Mouse (Mus musculus) forebrain, embryonic 14.5 days (tissue): Measurements from ENCODE around the gene Ube4a. TPM values are rescaled to one million over a fixed set of nuclear protein-coding genes. Genes with fewer than 3 reads are reported as not detected.

Source experiments
- ATAC-seq: fragments of 200-750 bp; cut with Nextera tagmentation; 2 replicates; pipeline ENCODE4 v1.8.0; 2017; ENCODE audit warnings: mild to moderate bottlenecking, moderate library complexity
- DNase-seq: peaks from one replicate; pipeline ENCODE4 v3.0.0-alpha.2; 2015; ENCODE audit warnings: low spot score
- H3K27ac ChIP-seq: fragments of 300-500 bp; sonication (generic); 2 replicates; pipeline ENCODE4 v1.5.1; 2014; ENCODE audit warnings: low read depth, mild to moderate bottlenecking, control low read depth, low read length, moderate library complexity
- H3K27me3 ChIP-seq: fragments of 300-500 bp; sonication (generic); replicated peaks from 2 replicates; pipeline ENCODE4 v1.6.1; 2014; ENCODE audit warnings: low read length, control low read depth, mixed read lengths; ENCODE audit not compliant: control insufficient read depth, insufficient read depth
- H3K36me3 ChIP-seq: fragments of 300-500 bp; sonication (generic); 2 replicates; pipeline ENCODE4 v1.6.1; 2014; ENCODE audit warnings: low read length, control low read depth; ENCODE audit not compliant: control insufficient read depth, insufficient read depth
- H3K4me1 ChIP-seq: fragments of 300-500 bp; sonication (generic); 2 replicates; pipeline ENCODE4 v1.6.1; 2014; ENCODE audit warnings: antibody characterized with exemption, low read length, control low read depth; ENCODE audit not compliant: control insufficient read depth, insufficient read depth
- H3K4me2 ChIP-seq: fragments of 300-500 bp; sonication (generic); 2 replicates; pipeline ENCODE4 v1.6.1; 2014; ENCODE audit warnings: mild to moderate bottlenecking, control low read depth, low read length
- H3K4me3 ChIP-seq: fragments of 300-500 bp; sonication (generic); 2 replicates; pipeline ENCODE4 v1.5.1; 2014; ENCODE audit warnings: low read depth, low read length, control low read depth
- H3K9ac ChIP-seq: fragments of 300-500 bp; sonication (generic); 2 replicates; pipeline ENCODE4 v1.6.1; 2014; ENCODE audit warnings: mild to moderate bottlenecking, low read length, control low read depth, moderate library complexity
- H3K9me3 ChIP-seq: fragments of 300-500 bp; sonication (generic); replicated peaks from 2 replicates; pipeline ENCODE4 v1.6.1; 2016; ENCODE audit warnings: low read length, control low read depth, mixed read lengths; ENCODE audit not compliant: control insufficient read depth
- WGBS: fragments of 180-500 bp; shearing (Covaris S2); extraction: QIAGEN DNeasy Blood & Tissue Kit; methylation state at CpG from one replicate; pipeline ENCODE4 v1.1.7; 2014; 5-methylcytosine and 5-hydroxymethylcytosine counted together
- polyA plus RNA-seq: library from polyadenylated mRNA; unstranded; fragments of >200 nt; fragmentation: Nextera tagmentation; extraction: Ambion mirVana; gene quantifications from 2 replicates; pipeline ENCODE4 v1.2.1, GENCODE M21; 2014

Ube4a gene
- polyA plus RNA-seq, 1 experiment from 2014 or later: 46.0 TPM

DNA sequence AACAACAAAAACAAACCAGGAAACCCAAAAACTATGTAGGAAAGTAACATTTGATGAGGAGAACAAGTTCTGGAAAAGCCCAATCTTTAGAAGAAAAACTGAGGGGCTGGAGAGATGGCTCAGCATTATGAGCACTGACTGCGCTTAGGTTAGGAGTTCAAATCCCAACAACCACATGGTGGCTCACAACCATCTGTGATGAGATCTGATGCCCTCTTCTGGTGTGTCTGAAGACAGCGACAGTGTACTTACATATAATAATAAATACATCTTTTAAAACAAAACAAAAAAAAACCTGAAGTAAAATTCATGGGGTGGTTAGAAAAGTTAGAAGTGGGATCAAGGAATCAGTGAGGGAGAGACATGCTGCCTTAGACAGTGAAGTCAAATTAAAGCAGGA is 43.9 kb downstream of the Ube4a start:
- no peak for ATAC-seq
- Histone ChIP-seq H3K4me2 (peak overlapping the region; percentile 91), H3K27me3 (no peaks in the 10 kb centered on the region), H3K9ac (peak overlapping the region; percentile 94), H3K36me3 (0 out of 2 replicates have a peak, but pooled peaks cover 3% of the 10 kb centered on the region), H3K9me3 (no peaks in the 10 kb centered on the region), H3K4me1 (peaks cover 6% of the 10 kb centered on the region), H3K4me3 (peak overlapping the region; percentile 97), H3K27ac (peak overlapping the region; percentile 90)
- WGBS: 70% methylated on average over 2 of the region's 2 CpGs
- no peak for DNase-seq

DNA sequence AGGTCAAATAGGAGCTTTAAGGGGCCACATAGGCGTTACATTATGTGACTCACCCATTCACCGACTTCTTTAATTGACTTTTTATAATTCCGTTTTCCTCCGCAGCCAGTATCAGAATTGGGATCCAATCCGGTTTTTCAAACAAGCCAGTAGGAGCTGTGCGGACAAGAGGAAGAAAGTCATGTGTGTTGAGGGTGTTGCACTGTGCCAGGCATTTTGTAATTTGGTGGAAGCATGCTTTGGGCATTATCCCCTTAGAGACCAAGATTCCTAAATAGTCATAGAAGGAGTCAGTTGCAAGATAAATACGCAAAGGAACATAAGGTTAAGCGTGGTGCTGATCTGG is 44.3 kb downstream of the Ube4a start:
- peak overlapping the region; percentile 91 for H3K4me2 ChIP-seq
- peak overlapping the region; percentile 97 for H3K4me3 ChIP-seq
- H3K9me3 ChIP-seq: no peaks in the 10 kb centered on the region
- under 1% methylated on average over 8 of the region's 8 CpGs for WGBS
- peak overlapping the region; percentile 94 for H3K9ac ChIP-seq
- peaks cover 6% of the 10 kb centered on the region for H3K4me1 ChIP-seq
- no peaks in the 10 kb centered on the region for H3K27me3 ChIP-seq
- H3K36me3 ChIP-seq: 0 out of 2 replicates have a peak, but pooled peaks cover 3% of the 10 kb centered on the region
- ATAC-seq (peak; percentile 92), DNase-seq (peak; percentile 85)
- H3K27ac ChIP-seq: peak overlapping the region; percentile 90

DNA sequence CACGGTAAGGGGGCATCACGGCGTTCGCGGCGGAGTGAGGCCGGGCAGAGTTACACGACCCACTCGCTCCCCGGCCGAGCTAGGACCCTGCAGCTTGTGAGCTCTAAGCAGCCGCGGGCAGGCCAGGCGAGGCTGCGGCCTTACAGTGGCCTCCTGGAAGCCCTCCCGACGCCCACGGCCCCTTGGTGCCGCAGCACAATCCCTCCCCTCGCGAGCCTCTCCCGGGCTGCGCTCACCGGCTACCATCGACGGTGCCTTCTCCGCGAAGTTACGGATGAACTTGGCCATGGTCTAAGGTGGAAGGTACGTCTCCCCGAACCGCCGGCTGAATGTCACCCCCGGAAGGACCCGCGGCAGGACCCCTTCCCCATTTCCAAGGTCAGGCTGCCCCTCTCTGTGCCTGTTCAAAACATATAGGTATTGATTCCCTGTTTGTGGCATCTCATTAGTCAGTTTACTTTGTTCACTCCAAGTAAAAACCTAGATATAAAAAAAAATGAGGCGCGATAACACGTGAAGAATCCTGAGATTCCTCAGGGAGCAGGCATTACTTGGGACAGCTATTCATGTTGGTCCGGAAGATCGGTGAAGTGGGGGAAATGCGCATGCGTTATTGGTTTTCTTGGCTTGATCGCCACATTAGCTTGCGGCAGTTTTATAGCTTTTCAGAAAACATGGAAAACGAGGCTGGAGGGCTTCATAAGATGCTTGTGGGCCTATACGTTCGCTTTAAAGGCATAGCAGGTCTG is 44.9 kb downstream of the Ube4a start, which contains the start of gene Atp5l:
TSS of gene Atp5l (minus strand) at position 369 of the 749 bp plus-strand sequence.
- DNase-seq (peak; percentile 99), ATAC-seq (peak; percentile 91)
- peak within 1 kb of the TSS; percentile 91 for H3K4me2 ChIP-seq
- peak within 1 kb of the TSS; percentile 97 for H3K4me3 ChIP-seq
- no peaks in the 10 kb centered on the region for H3K27me3 ChIP-seq
- no peaks in the 10 kb centered on the region for H3K9me3 ChIP-seq
- H3K36me3 ChIP-seq: no peaks in the 10 kb centered on the region
- peaks cover 6% of the 10 kb centered on the region for H3K4me1 ChIP-seq
- under 1% methylated on average over 48 of the region's 48 CpGs for WGBS
- H3K9ac ChIP-seq: peak within 1 kb of the TSS; percentile 94
- H3K27ac ChIP-seq: peak within 1 kb of the TSS; percentile 90

- DNase-seq (no peak), ATAC-seq (no peak)
- Histone ChIP-seq H3K9me3 (no peaks in the 10 kb centered on the region), H3K27ac (no peak overlapping the region), H3K4me2 (peak overlapping the region; percentile 91), H3K9ac (peak overlapping the region; percentile 94), H3K4me1 (peaks cover 14% of the 10 kb centered on the region), H3K27me3 (no peaks in the 10 kb centered on the region), H3K4me3 (peak overlapping the region; percentile 97), H3K36me3 (no peaks in the 10 kb centered on the region)
- 43% methylated on average over 2 of the region's 2 CpGs for WGBS
These were observed 45.8 kb downstream of the Ube4a start for GRCm38 (mm10) chr9:44919606-44920005.

DNA sequence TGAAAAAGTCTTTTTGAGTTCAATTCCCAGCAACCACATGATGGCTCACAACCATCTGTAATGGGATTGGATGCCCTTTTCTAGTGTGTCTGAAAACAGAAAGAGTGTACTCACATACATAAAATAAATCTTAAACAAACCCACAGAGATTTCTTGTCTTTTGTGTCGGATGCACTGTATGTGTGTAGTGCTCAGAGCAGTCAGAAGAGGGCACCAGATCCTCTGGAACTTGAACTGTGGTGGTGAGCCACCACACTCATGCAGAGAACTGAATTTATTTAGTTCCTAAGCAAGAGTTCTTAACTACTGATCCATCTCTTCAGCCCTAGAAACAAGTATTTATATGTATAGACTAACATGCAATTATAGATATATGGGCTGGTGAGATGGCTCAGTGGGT is 49.2 kb downstream of the Ube4a start:
- H3K4me3 ChIP-seq: no peak overlapping the region
- no peak overlapping the region for H3K27ac ChIP-seq
- peaks cover 20% of the 10 kb centered on the region for H3K36me3 ChIP-seq
- H3K9ac ChIP-seq: no peak overlapping the region
- peaks cover 14% of the 10 kb centered on the region for H3K4me1 ChIP-seq
- no peaks in the 10 kb centered on the region for H3K9me3 ChIP-seq
- 47% methylated on average over 1 of the region's 1 CpGs for WGBS
- no peak overlapping the region for H3K4me2 ChIP-seq
- no peak for ATAC-seq
- H3K27me3 ChIP-seq: no peaks in the 10 kb centered on the region
- DNase-seq: peak; percentile 52

DNA sequence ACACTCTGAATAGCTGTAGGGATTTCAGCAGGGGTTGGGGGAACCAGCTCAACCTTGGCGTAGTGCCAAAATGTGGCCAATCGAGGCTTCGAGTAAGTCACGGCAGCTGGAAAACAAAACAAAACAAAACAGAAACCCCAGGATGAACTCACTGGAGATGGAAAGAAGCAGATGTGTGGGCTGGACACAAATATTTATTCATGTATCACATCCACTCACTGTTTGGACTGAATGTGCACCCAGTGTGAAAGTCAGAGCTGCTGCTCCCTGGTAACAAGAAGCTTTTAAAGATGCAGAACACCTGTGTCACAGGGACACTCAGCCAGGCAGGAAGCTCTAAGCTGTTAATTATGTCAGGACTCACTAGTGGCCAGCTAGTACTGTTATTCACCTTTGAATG is 50.7 kb downstream of the Ube4a start:
- WGBS: 17% methylated on average over 4 of the region's 4 CpGs
- H3K4me3 ChIP-seq: no peak overlapping the region
- no peaks in the 10 kb centered on the region for H3K9me3 ChIP-seq
- H3K27ac ChIP-seq: peak overlapping the region; percentile 44; the same call in 1 of the 2 replicates
- no peak overlapping the region for H3K4me2 ChIP-seq
- H3K9ac ChIP-seq: no peak overlapping the region; the same call in 1 of the 2 replicates
- peaks cover 27% of the 10 kb centered on the region for H3K36me3 ChIP-seq
- no peaks in the 10 kb centered on the region for H3K27me3 ChIP-seq
- H3K4me1 ChIP-seq: peaks cover 14% of the 10 kb centered on the region
- no peak for ATAC-seq
- DNase-seq: peak; percentile 5

DNA sequence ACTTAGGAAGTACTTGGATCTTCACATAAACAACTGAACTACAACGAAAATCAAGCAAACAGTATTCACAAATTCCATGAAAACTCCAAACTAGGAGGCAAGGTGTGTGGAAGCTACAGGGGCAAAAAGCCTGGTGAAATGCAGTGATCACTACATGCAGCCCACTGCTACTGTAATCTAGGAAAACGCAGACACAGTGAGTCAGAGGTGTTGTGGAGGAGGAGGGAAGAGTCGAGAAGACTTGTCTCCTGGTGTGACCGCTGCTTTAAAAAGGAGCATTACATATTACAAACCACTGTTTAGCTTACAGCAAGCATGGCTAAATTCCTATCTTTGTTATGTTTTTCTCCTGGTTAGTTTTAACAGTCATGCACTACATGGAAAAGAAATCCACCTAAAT is 54.0 kb downstream of the Ube4a start:
- H3K36me3 ChIP-seq: peaks cover 27% of the 10 kb centered on the region

DNA sequence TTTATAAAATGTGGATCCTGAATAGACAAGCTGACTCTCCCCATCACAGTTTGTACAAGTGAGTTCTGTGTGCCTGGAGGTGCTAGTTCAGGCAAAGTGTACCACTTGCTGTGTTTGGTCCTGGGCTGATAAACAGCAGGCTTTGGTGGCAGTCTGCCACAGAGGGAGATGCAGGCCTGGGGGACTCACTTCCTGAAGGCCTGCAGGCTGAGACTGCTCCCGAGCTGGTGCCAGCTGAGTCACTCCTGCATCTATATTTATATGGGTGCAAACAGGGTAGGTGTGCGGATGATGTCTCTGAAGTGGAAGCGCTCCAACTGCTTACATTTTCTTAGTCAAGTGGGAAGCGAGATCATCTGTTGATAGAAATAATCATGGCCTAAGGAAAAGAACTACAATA is 59.8 kb downstream of the Ube4a start:
- Histone ChIP-seq H3K4me1 (no peaks in the 10 kb centered on the region), H3K27me3 (no peaks in the 10 kb centered on the region), H3K9ac (no peak overlapping the region), H3K9me3 (no peaks in the 10 kb centered on the region), H3K36me3 (peaks cover under 1% of the 10 kb centered on the region), H3K4me3 (no peak overlapping the region), H3K4me2 (no peak overlapping the region), H3K27ac (no peak overlapping the region)
- DNase-seq: no peak
- no peak for ATAC-seq
- WGBS: 74% methylated on average over 4 of the region's 4 CpGs

More for the DNA sequence above, 54.0 kb downstream of the Ube4a start:
- Histone ChIP-seq H3K9me3 (no peaks in the 10 kb centered on the region), H3K27me3 (no peaks in the 10 kb centered on the region), H3K9ac (no peak overlapping the region), H3K27ac (no peak overlapping the region), H3K4me2 (no peak overlapping the region), H3K4me1 (peaks cover 8% of the 10 kb centered on the region), H3K4me3 (no peak overlapping the region)
- no peak for DNase-seq
- no peak for ATAC-seq
- WGBS: 93% methylated on average over 4 of the region's 4 CpGs

GRCm38 (mm10) chr9:44904964-44905363 is 60.4 kb downstream of the Ube4a start:
- Histone ChIP-seq H3K9me3 (no peaks in the 10 kb centered on the region), H3K27ac (no peak overlapping the region), H3K4me3 (no peak overlapping the region), H3K36me3 (no peaks in the 10 kb centered on the region), H3K27me3 (no peaks in the 10 kb centered on the region), H3K4me1 (no peaks in the 10 kb centered on the region), H3K4me2 (no peak overlapping the region), H3K9ac (no peak overlapping the region)
- ATAC-seq: no peak
- WGBS: 76% methylated on average over 5 of the region's 5 CpGs
- DNase-seq: no peak
